Mouse (Mus musculus) lung, adult 2 months (tissue): ENCODE measurements around the gene Olfr114. TPM values are rescaled to one million over a fixed set of nuclear protein-coding genes. Genes with fewer than 3 reads are reported as not detected.

Source experiments
- DNase-seq: peaks from one replicate; pipeline ENCODE4 v3.0.0; 2022
- H3K4me1 ChIP-seq: fragments of 200-500 bp; 2 replicates; pipeline ENCODE4 v1.6.1; 2011; ENCODE audit warnings: low read length; ENCODE audit not compliant: control insufficient read depth, insufficient read depth
- H3K4me3 ChIP-seq: fragments of 200-500 bp; replicated peaks from 2 replicates; pipeline ENCODE3; 2011; ENCODE audit warnings: low read depth, mild to moderate bottlenecking, control low read depth, low read length; ENCODE audit errors: extremely low read depth
- CTCF ChIP-seq: fragments of 200-500 bp; IDR thresholded peaks from 2 replicates; pipeline ENCODE4 v1.5.1; 2011; ENCODE audit warnings: mild to moderate bottlenecking, low read length, control low read depth; ENCODE audit not compliant: insufficient read depth
- POLR2A ChIP-seq: fragments of 200-500 bp; IDR thresholded peaks from 2 replicates; pipeline ENCODE4 v1.6.1; 2011; ENCODE audit warnings: low read depth, mild to moderate bottlenecking, control low read depth, low read length, borderline replicate concordance; ENCODE audit errors: extremely low read depth
- WGBS: fragments of 180-500 bp; shearing (Covaris S2); methylation state at CpG from one replicate; pipeline ENCODE4 v1.1.7; 2018; 5-methylcytosine and 5-hydroxymethylcytosine counted together
- polyA plus RNA-seq: library from polyadenylated mRNA; depleted of rRNA; stranded (reverse); fragments of >200 nt; gene quantifications from 2 replicates; pipeline ENCODE4 v1.2.3, GENCODE M21; 2012; rRNA removed

Gene Olfr114
- polyA plus RNA-seq: not detected in 2 replicates

GRCm38 (mm10) chr17:37592643-37593042 is at the start of gene Olfr114:
TSS of gene Olfr114 (minus strand) at chr17:37592743.
- no peak for DNase-seq
- no peak within 1 kb of the TSS for H3K4me3 ChIP-seq
- no peak for TF ChIP-seq CTCF
- TF ChIP-seq POLR2A: no peak
- no peaks in the 10 kb centered on the region for H3K4me1 ChIP-seq

- Histone ChIP-seq H3K4me3 (no peak within 1 kb of the TSS), H3K4me1 (no peaks in the 10 kb centered on the region)
- TF ChIP-seq CTCF (no peak), POLR2A (no peak)
- 83% methylated on average over 2 of the region's 2 CpGs for WGBS
- no peak for DNase-seq
Observed at GRCm38 (mm10) chr17:37627009-37627408, 34.5 kb upstream of the Olfr114 start, which contains the start of the genes Olfr115 and Olfr116. TSS of gene Olfr115 (minus strand) at chr17:37627109. TSS of gene Olfr116 (minus strand) at chr17:37627199.

- TF ChIP-seq POLR2A (no peak), CTCF (no peak)
- H3K4me1 ChIP-seq: no peaks in the 10 kb centered on the region
- DNase-seq: no peak
- no peak within 1 kb of the TSS for H3K4me3 ChIP-seq
Observed at GRCm38 (mm10) chr17:37577563-37577962, 15.0 kb downstream of the Olfr114 start, which contains the start of gene Olfr113. TSS of gene Olfr113 (minus strand) at chr17:37577663.

GRCm38 (mm10) chr17:37569351-37569750 is 23.2 kb downstream of the Olfr114 start, which contains the start of gene Olfr112:
TSS of gene Olfr112 (minus strand) at chr17:37569451.
- TF ChIP-seq CTCF (no peak), POLR2A (no peak)
- Histone ChIP-seq H3K4me3 (no peak within 1 kb of the TSS), H3K4me1 (no peaks in the 10 kb centered on the region)
- no peak for DNase-seq

- no peak for DNase-seq
- Histone ChIP-seq H3K4me3 (no peak overlapping the region), H3K4me1 (no peaks in the 10 kb centered on the region)
- TF ChIP-seq CTCF (no peak), POLR2A (no peak)
- 35% methylated on average over 1 of the region's 1 CpGs for WGBS
Observed at GRCm38 (mm10) chr17:37558913-37559615, 33.5 kb downstream of the Olfr114 start.

- no peaks in the 10 kb centered on the region for H3K4me1 ChIP-seq
- WGBS: 55% methylated on average over 3 of the region's 3 CpGs
- no peak overlapping the region for H3K4me3 ChIP-seq
- no peak for DNase-seq
- TF ChIP-seq CTCF: no peak
- no peak for TF ChIP-seq POLR2A
Observed at GRCm38 (mm10) chr17:37543800-37544435, 48.6 kb downstream of the Olfr114 start.

GRCm38 (mm10) chr17:37541454-37542119 is 51.0 kb downstream of the Olfr114 start:
- DNase-seq: no peak
- 80% methylated on average over 4 of the region's 4 CpGs for WGBS

More at GRCm38 (mm10) chr17:37541454-37542119, 51.0 kb downstream of the Olfr114 start:
- Histone ChIP-seq H3K4me1 (no peaks in the 10 kb centered on the region), H3K4me3 (no peak overlapping the region)
- TF ChIP-seq POLR2A: no peak
- TF ChIP-seq CTCF: no peak

Other genes starting within 250 kb of the Olfr114 start
- not detected in 2 replicates for gene Olfr104-ps, start 233.2 kb downstream of the Olfr114 start, polyA plus RNA-seq
- gene Olfr105-ps, start 213.7 kb downstream of the Olfr114 start, polyA plus RNA-seq: not detected in 2 replicates
- not detected in 2 replicates for gene Olfr106-ps, start 202.3 kb downstream of the Olfr114 start, polyA plus RNA-seq
- gene Olfr107, start 193.5 kb downstream of the Olfr114 start, polyA plus RNA-seq: not detected in 2 replicates
- gene Olfr108, start 147.3 kb downstream of the Olfr114 start, polyA plus RNA-seq: not detected in 2 replicates
- not detected in 2 replicates for gene Olfr109, start 133.8 kb downstream of the Olfr114 start, polyA plus RNA-seq
- gene H2-M2, start 109.2 kb downstream of the Olfr114 start, polyA plus RNA-seq: 0.28 and 0.63 TPM in 2 replicates
- gene Olfr110, start 100.3 kb downstream of the Olfr114 start, polyA plus RNA-seq: 0.07 TPM in 1 of 2 replicates, not detected in the other
- gene Olfr111, start 84.7 kb downstream of the Olfr114 start, polyA plus RNA-seq: 0.07 and 0.21 TPM in 2 replicates
- gene Olfr112, start 23.3 kb downstream of the Olfr114 start, polyA plus RNA-seq: not detected in 2 replicates
- not detected in 2 replicates for gene Olfr113, start 15.1 kb downstream of the Olfr114 start, polyA plus RNA-seq
- not detected in 2 replicates for gene Olfr115, start 34.4 kb upstream of the Olfr114 start, polyA plus RNA-seq
- not detected in 2 replicates for gene Olfr116, start 34.5 kb upstream of the Olfr114 start, polyA plus RNA-seq
- not detected in 2 replicates for gene Olfr117, start 71.0 kb upstream of the Olfr114 start, polyA plus RNA-seq
- gene Olfr118, start 74.2 kb upstream of the Olfr114 start, polyA plus RNA-seq: not detected in 2 replicates
- gene Olfr119, start 103.8 kb upstream of the Olfr114 start, polyA plus RNA-seq: not detected in 2 replicates
- gene Olfr120, start 129.1 kb upstream of the Olfr114 start, polyA plus RNA-seq: not detected in 2 replicates
- not detected in 2 replicates for gene Olfr121, start 156.1 kb upstream of the Olfr114 start, polyA plus RNA-seq
- gene Olfr122, start 175.9 kb upstream of the Olfr114 start, polyA plus RNA-seq: not detected in 2 replicates
- gene Olfr123, start 200.8 kb upstream of the Olfr114 start, polyA plus RNA-seq: not detected in 2 replicates
- gene Olfr124, start 207.1 kb upstream of the Olfr114 start, polyA plus RNA-seq: not detected in 2 replicates
- not detected in 2 replicates for gene Olfr125, start 240.2 kb upstream of the Olfr114 start, polyA plus RNA-seq